Mouse (Mus musculus): Measurements from ENCODE around the gene Cd79b. TPM values are rescaled to one million over a fixed set of nuclear protein-coding genes. Genes with fewer than 3 reads are reported as not detected.

Gene Cd79b
- polyA plus RNA-seq, 1 experiment from 2014 or later: 5.3 TPM

DNA sequence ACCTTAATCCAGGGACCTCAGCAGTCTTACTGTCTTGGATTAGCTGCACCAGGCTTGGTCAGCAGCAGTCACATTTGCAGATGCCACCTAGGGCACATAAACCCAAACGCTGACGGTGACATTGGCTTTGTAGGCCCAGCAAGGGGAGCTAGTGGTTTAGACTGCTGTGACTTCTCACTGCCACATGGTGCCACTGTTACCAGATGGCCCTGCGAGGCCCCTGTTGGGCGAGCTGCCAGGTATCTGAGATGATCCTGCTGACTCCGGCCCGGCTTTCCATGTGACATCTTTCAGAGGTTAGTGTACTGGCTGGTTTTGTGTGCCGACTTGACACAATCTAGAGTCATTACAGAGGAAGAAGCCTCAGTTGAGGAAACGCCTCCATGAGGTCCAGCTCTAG lies 25.2 kb downstream of the Cd79b start:
- Histone ChIP-seq H3K9me3 (replicated peaks) (no peaks in the 10 kb centered on the region), H3K4me3 (no peak overlapping the region), H3K27ac (no peak overlapping the region), H3K9ac (no peak overlapping the region), H3K36me3 (no peaks in the 10 kb centered on the region), H3K27me3 (replicated peaks) (0 out of 2 replicates have a peak, but pooled peaks cover 5% of the 10 kb centered on the region), H3K4me1 (no peaks in the 10 kb centered on the region), H3K4me2 (no peak overlapping the region)
- WGBS (ENCODE audit: insufficient replicate concordance): 74% methylated on average over 8 of the region's 8 CpGs
- no peak for ATAC-seq

DNA sequence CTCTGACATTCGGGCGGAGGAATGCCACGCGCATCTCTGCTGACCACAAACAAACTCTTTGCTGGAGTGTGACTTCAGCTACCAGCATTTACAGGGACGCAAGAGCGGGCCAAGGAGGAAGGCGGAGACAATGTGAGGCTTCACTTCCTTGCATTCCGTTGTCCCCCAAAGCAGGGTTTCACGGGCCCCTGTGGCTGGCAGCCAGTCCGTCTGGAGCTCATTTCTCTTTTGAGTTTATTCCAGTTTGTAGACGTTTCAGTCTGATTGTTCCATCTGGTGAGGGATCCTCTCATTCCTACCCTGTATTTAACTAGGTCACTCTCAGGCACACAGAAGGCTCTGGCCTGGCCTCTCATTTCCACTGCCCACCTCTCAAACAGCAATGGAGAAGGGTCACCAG lies 27.6 kb downstream of the Cd79b start:
- WGBS (ENCODE audit: insufficient replicate concordance): 63% methylated on average over 11 of the region's 11 CpGs

DNA sequence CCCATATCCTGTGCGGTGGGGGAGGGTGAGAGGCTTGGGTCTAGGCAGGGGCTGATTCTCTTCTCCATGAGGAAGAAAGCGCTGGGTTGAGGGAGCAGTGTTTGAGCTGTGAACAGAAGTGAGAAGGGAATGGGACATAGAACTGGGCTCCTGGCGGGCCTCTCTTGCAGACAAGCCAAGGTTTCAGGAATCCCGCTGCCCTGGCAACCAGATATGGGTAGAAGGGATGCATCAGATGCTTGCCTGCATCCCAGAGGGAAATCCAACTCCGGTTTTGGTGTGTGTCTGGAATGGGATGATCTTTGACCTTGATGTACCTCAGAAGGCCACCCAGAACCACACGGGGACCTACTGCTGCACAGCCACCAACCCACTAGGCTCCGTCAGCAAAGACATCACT lies 28.4 kb downstream of the Cd79b start:
- H3K36me3 ChIP-seq: no peaks in the 10 kb centered on the region
- H3K4me2 ChIP-seq: no peak overlapping the region
- H3K27ac ChIP-seq: no peak overlapping the region
- peaks cover 5% of the 10 kb centered on the region; the same call in 1 of the 2 replicates for H3K27me3 ChIP-seq (replicated peaks)
- H3K9me3 ChIP-seq (replicated peaks): no peaks in the 10 kb centered on the region
- no peaks in the 10 kb centered on the region for H3K4me1 ChIP-seq
- WGBS (ENCODE audit: insufficient replicate concordance): 61% methylated on average over 7 of the region's 7 CpGs
- no peak overlapping the region for H3K9ac ChIP-seq
- ATAC-seq: no peak
- no peak overlapping the region for H3K4me3 ChIP-seq

More for the DNA sequence above, 27.6 kb downstream of the Cd79b start:
- peaks cover 5% of the 10 kb centered on the region; the same call in 1 of the 2 replicates for H3K27me3 ChIP-seq (replicated peaks)
- H3K36me3 ChIP-seq: no peaks in the 10 kb centered on the region
- no peak overlapping the region for H3K9ac ChIP-seq
- H3K27ac ChIP-seq: no peak overlapping the region
- no peaks in the 10 kb centered on the region for H3K9me3 ChIP-seq (replicated peaks)
- no peak overlapping the region for H3K4me3 ChIP-seq
- no peak overlapping the region for H3K4me2 ChIP-seq
- ATAC-seq: no peak
- no peaks in the 10 kb centered on the region for H3K4me1 ChIP-seq

DNA sequence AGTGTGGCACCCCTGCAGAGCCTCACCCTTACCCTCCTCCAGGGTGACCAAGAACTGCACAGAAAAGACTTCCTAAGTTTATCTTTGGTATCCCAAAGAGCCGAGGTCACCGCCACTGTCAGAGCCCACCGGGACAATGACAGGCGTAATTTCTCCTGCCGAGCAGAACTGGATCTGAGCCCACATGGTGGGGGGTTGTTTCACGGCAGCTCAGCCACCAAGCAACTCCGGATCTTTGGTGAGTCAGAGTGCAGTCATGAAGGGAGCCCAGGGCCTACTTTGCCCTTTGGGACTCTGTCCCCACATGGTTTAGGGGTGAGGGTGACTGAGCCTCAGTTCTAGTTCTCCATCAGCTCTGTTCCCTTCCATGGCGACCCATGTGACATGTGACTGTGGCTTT lies 30.4 kb downstream of the Cd79b start:
- no peak for ATAC-seq
- Histone ChIP-seq H3K9me3 (replicated peaks) (no peaks in the 10 kb centered on the region), H3K4me2 (no peak overlapping the region), H3K36me3 (no peaks in the 10 kb centered on the region), H3K4me1 (no peaks in the 10 kb centered on the region), H3K9ac (no peak overlapping the region), H3K27ac (no peak overlapping the region), H3K27me3 (replicated peaks) (peaks cover 5% of the 10 kb centered on the region; the same call in 1 of the 2 replicates), H3K4me3 (no peak overlapping the region)
- 73% methylated on average over 8 of the region's 8 CpGs for WGBS (ENCODE audit: insufficient replicate concordance)

DNA sequence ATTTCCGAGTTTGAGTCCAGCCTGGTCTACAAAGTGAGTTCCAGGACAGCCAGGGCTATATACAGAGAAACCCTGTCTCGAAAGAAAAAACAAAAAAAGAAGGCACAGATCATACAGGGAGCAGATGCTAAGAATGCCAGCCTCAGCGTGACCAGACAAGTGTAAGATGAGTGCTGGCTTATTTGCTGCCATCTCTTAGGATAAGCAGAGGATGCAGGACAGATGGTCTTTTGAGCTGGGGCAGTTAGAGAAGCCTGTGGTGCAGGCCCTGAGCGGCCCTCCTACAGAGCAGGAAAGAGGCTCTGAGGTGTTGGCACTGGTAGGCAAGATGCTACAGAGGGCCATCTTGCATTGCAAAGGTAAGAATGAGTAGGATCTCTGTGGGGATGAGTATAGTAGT lies 31.2 kb downstream of the Cd79b start:
- Histone ChIP-seq H3K27me3 (replicated peaks) (peaks cover 5% of the 10 kb centered on the region; the same call in 1 of the 2 replicates), H3K4me2 (no peak overlapping the region), H3K9ac (no peak overlapping the region), H3K27ac (no peak overlapping the region), H3K9me3 (replicated peaks) (no peaks in the 10 kb centered on the region), H3K4me1 (no peaks in the 10 kb centered on the region), H3K36me3 (no peaks in the 10 kb centered on the region), H3K4me3 (no peak overlapping the region)
- 59% methylated on average over 4 of the region's 4 CpGs for WGBS (ENCODE audit: insufficient replicate concordance)
- ATAC-seq: no peak

DNA sequence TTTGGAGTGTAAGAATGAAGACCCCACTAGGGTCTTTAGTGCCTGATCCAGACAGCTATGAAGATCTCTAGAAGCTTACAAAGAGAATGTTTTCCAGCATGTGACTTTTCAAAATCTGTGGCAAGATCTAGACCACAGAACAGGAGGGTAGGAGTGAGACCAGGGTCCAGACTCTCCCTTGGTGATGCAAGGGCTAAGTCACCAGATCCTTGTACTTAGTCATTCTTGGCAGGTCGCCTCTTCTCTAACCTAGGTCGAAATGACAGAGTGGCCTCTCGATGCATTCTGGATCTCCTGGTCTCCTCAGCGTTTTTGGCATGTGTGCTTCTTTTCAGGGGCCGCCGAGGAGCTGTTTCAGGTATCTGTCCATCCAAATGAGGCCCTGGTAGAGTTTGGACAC lies 32.1 kb downstream of the Cd79b start:
- H3K4me3 ChIP-seq: no peak overlapping the region
- peaks cover 10% of the 10 kb centered on the region for H3K27me3 ChIP-seq (replicated peaks)
- WGBS (ENCODE audit: insufficient replicate concordance): 57% methylated on average over 6 of the region's 6 CpGs
- H3K4me1 ChIP-seq: no peaks in the 10 kb centered on the region
- no peak overlapping the region for H3K27ac ChIP-seq
- no peak overlapping the region for H3K4me2 ChIP-seq
- no peak overlapping the region for H3K9ac ChIP-seq
- H3K9me3 ChIP-seq (replicated peaks): no peaks in the 10 kb centered on the region
- no peaks in the 10 kb centered on the region for H3K36me3 ChIP-seq
- ATAC-seq: no peak

DNA sequence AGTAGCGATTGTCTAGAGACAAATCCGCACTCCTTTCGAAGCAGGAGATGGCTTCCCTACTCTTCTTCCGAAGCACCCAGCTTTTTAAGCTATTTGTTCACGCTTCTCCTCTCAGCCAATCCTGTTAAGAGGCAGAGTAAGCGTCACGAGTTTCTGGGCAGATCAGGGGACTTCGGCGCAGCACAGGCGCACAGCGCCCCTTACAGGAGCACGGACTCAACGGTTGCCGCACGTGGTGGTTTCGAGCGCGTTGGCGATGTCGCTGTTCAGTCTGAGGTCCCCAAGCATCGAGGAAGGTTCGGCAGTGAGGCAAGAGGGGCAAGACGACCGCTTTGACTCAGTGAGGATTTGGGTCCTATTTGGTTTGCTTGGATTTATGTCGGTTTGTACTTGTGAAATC lies 38.1 kb downstream of the Cd79b start, which contains the start of gene Tcam1:
Tcam1 (plus strand) TSS at position 219 of the 400 bp plus-strand sequence.
- Histone ChIP-seq H3K9ac (no peak within 1 kb of the TSS), H3K27me3 (replicated peaks) (peaks cover 9% of the 10 kb centered on the region), H3K4me2 (peak within 1 kb of the TSS; percentile 53), H3K27ac (0 out of 2 replicates have a peak within 1 kb of the TSS, but pooled peaks have one; percentile 7), H3K36me3 (no peaks in the 10 kb centered on the region), H3K9me3 (replicated peaks) (no peaks in the 10 kb centered on the region), H3K4me1 (peaks cover 33% of the 10 kb centered on the region), H3K4me3 (0 out of 2 replicates have a peak within 1 kb of the TSS, but pooled peaks have one; percentile 19)
- no peak for ATAC-seq
- 5% methylated on average over 25 of the region's 25 CpGs for WGBS (ENCODE audit: insufficient replicate concordance)

DNA sequence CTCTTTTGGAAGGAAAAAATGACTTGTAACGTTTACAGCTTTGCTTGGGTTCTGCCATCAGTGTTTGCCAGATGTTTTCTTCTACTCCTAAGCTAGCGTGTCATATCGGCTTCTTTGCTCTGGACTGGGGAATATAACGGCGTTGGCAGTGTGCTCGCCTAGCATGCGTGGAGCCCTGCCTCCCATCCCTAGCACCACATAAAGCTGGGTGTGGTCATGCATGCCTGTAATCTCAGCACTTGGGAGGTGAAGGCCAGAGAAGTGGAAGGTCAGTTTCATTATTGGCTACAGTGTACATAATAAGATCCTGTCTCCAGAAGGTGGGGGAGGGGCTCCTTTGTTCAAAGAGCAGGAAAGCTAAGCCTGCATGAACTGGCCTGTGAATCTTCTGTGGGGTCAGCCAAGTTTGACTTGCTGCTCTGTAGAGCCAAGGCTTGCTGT lies 39.6 kb downstream of the Cd79b start:
- 0 out of 2 replicates have a peak, but pooled peaks cover 4% of the 10 kb centered on the region for H3K36me3 ChIP-seq
- 71% methylated on average over 7 of the region's 7 CpGs for WGBS (ENCODE audit: insufficient replicate concordance)
- H3K4me3 ChIP-seq: no peak overlapping the region
- no peak overlapping the region for H3K27ac ChIP-seq
- H3K9me3 ChIP-seq (replicated peaks): no peaks in the 10 kb centered on the region
- H3K4me1 ChIP-seq: peaks cover 48% of the 10 kb centered on the region
- H3K9ac ChIP-seq: no peak overlapping the region
- ATAC-seq: no peak
- H3K27me3 ChIP-seq (replicated peaks): peaks cover 9% of the 10 kb centered on the region
- H3K4me2 ChIP-seq: no peak overlapping the region

DNA sequence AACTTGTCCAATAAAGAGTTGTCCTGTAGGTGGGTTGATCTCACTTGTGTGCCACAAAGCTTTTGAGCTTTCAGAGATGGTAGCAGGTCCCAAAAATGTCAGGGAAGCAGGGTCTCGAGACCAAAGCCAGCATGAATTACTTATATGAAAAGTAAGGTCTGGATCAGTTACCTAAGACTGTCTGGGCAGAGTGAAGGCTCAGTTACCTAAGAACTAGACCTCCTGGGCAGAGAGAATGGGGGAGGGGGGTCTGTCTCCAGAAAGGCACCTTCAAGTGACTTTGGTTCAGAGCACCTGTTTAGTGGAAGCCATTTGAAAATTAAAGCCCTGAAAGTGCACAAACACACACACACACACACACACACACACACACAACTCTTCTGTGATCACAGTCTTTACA lies 40.2 kb downstream of the Cd79b start:
- Histone ChIP-seq H3K27ac (no peak overlapping the region), H3K36me3 (0 out of 2 replicates have a peak, but pooled peaks cover 4% of the 10 kb centered on the region), H3K4me1 (peaks cover 51% of the 10 kb centered on the region), H3K4me2 (no peak overlapping the region), H3K9ac (no peak overlapping the region), H3K27me3 (replicated peaks) (peaks cover 9% of the 10 kb centered on the region), H3K9me3 (replicated peaks) (no peaks in the 10 kb centered on the region), H3K4me3 (no peak overlapping the region)
- no peak for ATAC-seq
- WGBS (ENCODE audit: insufficient replicate concordance): 69% methylated on average over 1 of the region's 1 CpGs

DNA sequence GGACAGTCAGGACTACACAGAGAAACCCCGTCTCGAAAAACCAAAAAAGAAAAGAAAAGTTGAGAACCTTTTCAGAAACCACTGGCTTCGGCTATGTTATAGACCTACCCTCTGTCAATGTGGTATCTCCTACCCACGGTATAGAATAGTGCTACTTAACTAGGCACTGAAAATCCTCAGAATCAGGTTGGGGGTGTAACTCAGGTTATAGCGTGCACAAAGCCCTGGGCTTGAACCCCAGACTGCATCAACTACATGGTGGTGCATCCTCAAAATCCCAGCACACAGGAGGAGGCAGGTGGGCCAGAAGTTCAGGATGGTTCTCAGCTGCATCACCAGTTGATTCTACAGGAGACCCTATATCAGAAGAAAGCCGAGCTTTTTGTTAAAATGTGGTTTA lies 40.8 kb downstream of the Cd79b start:
- Histone ChIP-seq H3K9ac (peak overlapping the region; percentile 73), H3K9me3 (replicated peaks) (no peaks in the 10 kb centered on the region), H3K4me1 (peaks cover 56% of the 10 kb centered on the region), H3K4me3 (peak overlapping the region; percentile 95), H3K27ac (peak overlapping the region; percentile 87; the same call in 1 of the 2 replicates), H3K36me3 (0 out of 2 replicates have a peak, but pooled peaks cover 4% of the 10 kb centered on the region), H3K4me2 (peak overlapping the region; percentile 85), H3K27me3 (replicated peaks) (peaks cover 9% of the 10 kb centered on the region)
- 74% methylated on average over 6 of the region's 6 CpGs for WGBS (ENCODE audit: insufficient replicate concordance)
- ATAC-seq: no peak

DNA sequence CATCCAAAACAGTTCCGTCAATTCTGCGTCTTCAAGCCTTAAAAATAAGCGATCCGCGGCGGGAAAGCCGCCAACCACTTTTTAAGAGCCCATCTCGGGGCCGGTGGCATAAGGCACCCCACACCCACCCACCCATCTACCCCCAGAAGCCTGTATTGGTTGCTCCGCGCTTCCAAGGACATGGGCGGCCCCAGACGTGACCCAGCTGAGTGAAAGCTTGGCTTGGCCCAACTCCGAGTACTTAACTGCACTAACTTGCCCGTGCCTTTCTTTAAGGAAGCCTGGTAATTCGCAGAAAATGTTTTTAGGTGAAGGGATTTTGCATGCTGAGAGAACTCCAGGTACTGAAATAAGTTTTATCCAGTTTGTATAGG lies 41.3 kb downstream of the Cd79b start:
- WGBS (ENCODE audit: insufficient replicate concordance): 8% methylated on average over 16 of the region's 16 CpGs
- ATAC-seq: peak; percentile 14

DNA sequence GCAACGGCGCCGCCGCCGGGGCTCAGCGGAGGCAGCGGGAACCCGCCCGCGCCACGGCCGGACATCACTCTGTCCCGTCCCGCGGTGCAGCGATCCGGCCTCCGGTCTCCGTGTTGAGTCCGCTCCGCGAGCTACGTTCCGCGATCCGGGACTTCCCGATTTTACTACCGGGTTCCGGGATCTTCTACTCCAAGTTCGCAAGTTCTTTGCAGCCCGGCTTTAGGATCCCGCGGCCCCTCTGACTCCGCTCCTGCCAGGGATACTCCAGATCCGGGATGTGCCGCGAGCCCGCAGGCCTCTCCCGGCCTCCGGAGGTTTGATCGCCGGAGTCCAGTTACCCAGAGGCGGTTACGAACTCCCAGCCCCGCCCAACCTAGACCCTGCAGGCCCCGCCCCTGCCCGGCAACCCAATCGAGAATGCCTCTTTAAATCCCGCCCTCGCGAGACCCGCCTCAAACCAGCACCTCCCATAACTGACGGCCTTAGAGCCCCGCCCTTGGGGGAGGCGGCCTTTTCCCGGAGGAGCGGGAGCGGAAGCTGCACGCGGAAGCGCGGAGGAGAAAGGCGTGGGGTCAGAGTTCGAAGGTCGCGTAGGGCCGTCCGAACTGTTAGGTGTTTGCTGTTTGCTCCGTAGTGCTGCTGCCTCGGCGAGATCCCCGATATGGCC lies 41.8 kb downstream of the Cd79b start, which contains the start of gene Smarcd2:
Smarcd2 (minus strand) TSS at position 329 of the 667 bp plus-strand sequence.
- H3K36me3 ChIP-seq: peaks cover 13% of the 10 kb centered on the region; the same call in 1 of the 2 replicates
- H3K9ac ChIP-seq: peak within 1 kb of the TSS; percentile 96
- H3K9me3 ChIP-seq (replicated peaks): no peaks in the 10 kb centered on the region
- H3K4me1 ChIP-seq: peaks cover 67% of the 10 kb centered on the region
- ATAC-seq: peak; percentile 93
- peak within 1 kb of the TSS; percentile 86 for H3K4me2 ChIP-seq
- peaks cover 5% of the 10 kb centered on the region; the same call in 1 of the 2 replicates for H3K27me3 ChIP-seq (replicated peaks)
- H3K4me3 ChIP-seq: peak within 1 kb of the TSS; percentile 95
- H3K27ac ChIP-seq: peak within 1 kb of the TSS; percentile 89
- WGBS (ENCODE audit: insufficient replicate concordance): under 1% methylated on average over 72 of the region's 72 CpGs

More for the DNA sequence above, 41.3 kb downstream of the Cd79b start:
- Histone ChIP-seq H3K9me3 (replicated peaks) (no peaks in the 10 kb centered on the region), H3K4me2 (peak overlapping the region; percentile 85), H3K27ac (peak overlapping the region; percentile 87), H3K9ac (peak overlapping the region; percentile 73), H3K36me3 (peaks cover 8% of the 10 kb centered on the region; the same call in 1 of the 2 replicates), H3K4me1 (peaks cover 61% of the 10 kb centered on the region), H3K27me3 (replicated peaks) (peaks cover 9% of the 10 kb centered on the region), H3K4me3 (peak overlapping the region; percentile 95)
